Mouse (Mus musculus) T-helper 2 cell (primary cell): ENCODE results near the gene Syngr2.

Experiments used
- in situ Hi-C: fragments of 300-600 bp; cut with MboI, MseI; formaldehyde crosslinking; loops from one replicate; pipeline ENCODE4 v1.15.1; 2025; ENCODE audit warnings: high pct_unique_total_duplicates

The Syngr2 gene

DNA sequence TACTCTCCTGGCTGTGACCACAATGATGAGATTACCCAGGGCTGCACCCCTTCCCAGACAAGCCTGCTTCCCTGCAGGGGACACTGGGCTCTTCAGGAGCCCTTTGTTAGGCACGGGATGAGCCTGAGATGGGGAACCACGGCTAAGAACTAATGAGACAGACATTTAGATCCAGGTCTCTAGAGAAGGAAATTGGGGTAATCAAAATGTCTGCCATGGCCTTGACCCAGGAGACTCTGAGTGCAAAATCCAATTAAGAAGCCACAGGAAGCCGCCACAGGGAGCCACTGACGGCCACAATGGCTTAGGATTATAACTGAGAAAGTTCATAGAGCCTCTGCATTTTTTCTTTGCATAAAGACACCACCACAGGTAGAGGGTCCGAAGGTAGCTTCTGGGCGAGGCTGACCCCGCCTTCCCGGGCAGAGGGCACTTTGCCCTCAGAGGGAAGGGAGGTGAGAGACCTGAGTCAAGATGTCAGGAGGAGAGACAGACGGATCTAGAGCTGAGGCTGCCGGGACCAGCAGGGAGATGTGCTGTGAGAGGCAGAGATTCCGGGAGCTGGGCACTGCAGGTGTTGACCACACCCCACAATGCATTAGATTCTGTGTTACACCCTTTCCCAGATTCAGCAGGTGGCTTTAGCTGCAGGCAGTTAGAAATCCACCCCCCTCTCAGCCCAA is 53.8 kb downstream of the Syngr2 start:
- in situ Hi-C loops, result no loop called here
